Mouse (Mus musculus): ENCODE results near the gene Clps.

GRCm38 (mm10) chr17:28593965-28594364, 33.4 kb upstream of the Clps start:
- no peak for TF ChIP-seq CTCF (IDR thresholded peaks at IDR 0.05; ENCODE audit: borderline replicate concordance, control insufficient read depth, extremely low read depth, insufficient read depth, low read length, poor library complexity)
- TF ChIP-seq POLR2A (IDR thresholded peaks at IDR 0.05; ENCODE audit: control insufficient read depth, extremely low read depth, insufficient read depth, low read length, poor library complexity): no peak

Measured in thymus, adult 2 months (tissue).